Mouse (Mus musculus) liver, embryonic 14.5 days (tissue): ENCODE results near the gene 4930467E23Rik. TPM values are rescaled to one million over a fixed set of nuclear protein-coding genes. Genes with fewer than 3 reads are reported as not detected.
A peak's percentile ranks its signal among the peaks of the same experiment; 100 is the strongest.
"Not testable (repeated sequence)": the region's sequence is repeated elsewhere in the genome, so short reads cannot be mapped to it uniquely, and the experiment has no call there.

Experiments
- ATAC-seq: fragments of 200-750 bp; cut with Nextera tagmentation; 2 replicates; pipeline ENCODE4 v1.8.0; 2017; ENCODE audit warnings: moderate number of reproducible peaks, mild to moderate bottlenecking, moderate library complexity; ENCODE audit not compliant: insufficient read depth
- DNase-seq, 3 experiments: peaks; one replicate each; pipeline ENCODE4 v3.0.0-alpha.2; 2012 to 2013; ENCODE audit warnings: low read depth in 3 of 3, low spot score in 3 of 3
- H3K27ac ChIP-seq: fragments of 300-500 bp; sonication (generic); 2 replicates; pipeline ENCODE4 v1.5.1; 2014; ENCODE audit warnings: moderate library complexity, mild to moderate bottlenecking, control low read depth, inconsistent platforms
- H3K27me3 ChIP-seq: fragments of 300-500 bp; sonication (generic); 2 replicates; pipeline ENCODE4 v1.6.1; 2014; ENCODE audit warnings: mild to moderate bottlenecking, low read length, moderate library complexity; ENCODE audit not compliant: control insufficient read depth, insufficient read depth
- H3K36me3 ChIP-seq: fragments of 300-500 bp; sonication (generic); replicated peaks from 2 replicates; pipeline ENCODE4 v1.6.1; 2014; ENCODE audit warnings: low read depth; ENCODE audit not compliant: control insufficient read depth, insufficient read depth
- H3K4me1 ChIP-seq, 2 experiments: fragments of 200-500 bp in 1 of 2; fragments of 300-500 bp in 1 of 2; sonication (generic) in 1 of 2; replicated peaks; 2 replicates each; pipeline ENCODE4 v1.6.1; 2012 to 2014; ENCODE audit warnings: antibody characterized with exemption in 1 of 2, inconsistent platforms in 1 of 2, low read length in 1 of 2; ENCODE audit not compliant: control insufficient read depth in 2 of 2, insufficient read depth in 2 of 2
- H3K4me2 ChIP-seq: fragments of 300-500 bp; sonication (generic); 2 replicates; pipeline ENCODE4 v1.6.1; 2014; ENCODE audit warnings: low read depth, mild to moderate bottlenecking, control low read depth, moderate library complexity
- H3K4me3 ChIP-seq, 2 experiments: fragments of 200-500 bp in 1 of 2; fragments of 300-500 bp in 1 of 2; sonication (generic) in 1 of 2; 2 replicates each; pipeline ENCODE4 v1.5.1; 2012 to 2014; ENCODE audit warnings: low read depth in 2 of 2, low read length in 2 of 2, mild to moderate bottlenecking in 2 of 2, control low read depth in 1 of 2, inconsistent platforms in 1 of 2, moderate library complexity in 1 of 2; ENCODE audit not compliant: insufficient read depth in 1 of 2
- H3K9ac ChIP-seq: fragments of 300-500 bp; sonication (generic); replicated peaks from 2 replicates; pipeline ENCODE4 v1.6.1; 2014; ENCODE audit warnings: mild to moderate bottlenecking, control low read depth, moderate library complexity
- H3K9me3 ChIP-seq: fragments of 300-500 bp; sonication (generic); 2 replicates; pipeline ENCODE4 v1.6.1; 2016; ENCODE audit warnings: low read length, mixed read lengths; ENCODE audit not compliant: control insufficient read depth
- CTCF ChIP-seq: IDR thresholded peaks from 2 replicates; pipeline ENCODE4 v1.5.1; 2016; ENCODE audit warnings: antibody characterized with exemption, low read depth, control low read depth
- WGBS: fragments of 180-500 bp; shearing (Covaris S2); extraction: QIAGEN DNeasy Blood & Tissue Kit; methylation state at CpG from one replicate; pipeline ENCODE4 v1.1.7; 2014; ENCODE audit not compliant: insufficient replicate concordance; 5-methylcytosine and 5-hydroxymethylcytosine counted together
- polyA plus RNA-seq, 2 experiments: library from polyadenylated mRNA; depleted of rRNA in 1 of 2; stranded (reverse) in 1 of 2; unstranded in 1 of 2; fragments of >200 nt; fragmentation: Nextera tagmentation in 1 of 2; extraction: Ambion mirVana in 1 of 2; gene quantifications; 2 replicates each; pipeline versions ENCODE4 v1.2.1 to v1.2.3; 2012 to 2014

Gene 4930467E23Rik
- polyA plus RNA-seq, 2 experiments = not detected

GRCm38 (mm10) chr8:19783860-19784259 is 54.5 kb downstream of the 4930467E23Rik start:
- H3K4me2 ChIP-seq, ATAC-seq, H3K27ac ChIP-seq, H3K4me1 ChIP-seq, H3K9me3 ChIP-seq, H3K36me3 ChIP-seq, DNase-seq, H3K9ac ChIP-seq, H3K27me3 ChIP-seq, H3K4me3 ChIP-seq: not testable (repeated sequence)
- no CpG with 5 or more reads among the region's 5 CpGs for WGBS

GRCm38 (mm10) chr8:19784554-19785364 is 55.4 kb downstream of the 4930467E23Rik start:
- H3K9ac ChIP-seq = peak overlapping the region; percentile 71
- not testable (repeated sequence) for H3K27ac ChIP-seq, H3K9me3 ChIP-seq, H3K27me3 ChIP-seq, H3K36me3 ChIP-seq, H3K4me1 ChIP-seq
- DNase-seq (peak; percentile 84 to 94 (median 87)), ATAC-seq (peak; percentile 100)
- 8% methylated on average over 62 of the region's 71 CpGs for WGBS
- H3K4me2 ChIP-seq = peak overlapping the region; percentile 41
- TF ChIP-seq CTCF = peak; percentile 50
- peak overlapping the region; percentile 58 to 66 for H3K4me3 ChIP-seq

GRCm38 (mm10) chr8:19792696-19793095 is 63.3 kb downstream of the 4930467E23Rik start:
- not testable (repeated sequence) for H3K27me3 ChIP-seq, ATAC-seq, H3K36me3 ChIP-seq, H3K9me3 ChIP-seq, H3K4me2 ChIP-seq, H3K27ac ChIP-seq, H3K4me3 ChIP-seq, H3K4me1 ChIP-seq, H3K9ac ChIP-seq, DNase-seq
- 57% methylated on average over 7 of the region's 7 CpGs for whole genome bisulfite sequencing

Other genes starting within 250 kb of the 4930467E23Rik start
- not detected in 2 replicates for gene Defb7, start 234.5 kb upstream of the 4930467E23Rik start, polyA plus RNA-seq (2012; rRNA removed)
- not detected in 2 replicates for gene Defb7, start 234.5 kb upstream of the 4930467E23Rik start, polyA plus RNA-seq (2014; fragmentation: Nextera tagmentation; extraction: Ambion mirVana)
- not detected in 2 replicates for gene Gm31371, start 173.8 kb downstream of the 4930467E23Rik start, polyA plus RNA-seq (2012; rRNA removed)
- not detected in 2 replicates for gene Gm31371, start 173.8 kb downstream of the 4930467E23Rik start, polyA plus RNA-seq (2014; fragmentation: Nextera tagmentation; extraction: Ambion mirVana)